Mouse (Mus musculus) liver, embryonic 13.5 days (tissue): Measurements from ENCODE around the gene Cope. TPM values are rescaled to one million over a fixed set of nuclear protein-coding genes. Genes with fewer than 3 reads are reported as not detected.

Experiments used
- polyA plus RNA-seq: library from polyadenylated mRNA; unstranded; fragments of >200 nt; fragmentation: Nextera tagmentation; extraction: Ambion mirVana; gene quantifications from 2 replicates; pipeline ENCODE4 v1.2.1, GENCODE M21; 2015

Gene Cope
- polyA plus RNA-seq, 1 experiment from 2014 or later = 197 TPM

Other genes with a start within 250 kb of the Cope start
- 0.98 and 1.1 TPM in 2 replicates for gene Tm6sf2, start 229.6 kb upstream of the Cope start, polyA plus RNA-seq
- 0.05 and 0.51 TPM in 2 replicates for gene Hapln4, start 219.1 kb upstream of the Cope start, polyA plus RNA-seq
- gene Ncan, start 181.6 kb upstream of the Cope start, polyA plus RNA-seq = 0.07 and 0.13 TPM in 2 replicates
- gene Nr2c2ap, start 171.2 kb upstream of the Cope start, polyA plus RNA-seq = 26.2 and 28.5 TPM in 2 replicates
- 6.6 and 7.1 TPM in 2 replicates for gene Rfxank, start 163.4 kb upstream of the Cope start, polyA plus RNA-seq
- gene Borcs8, start 163.0 kb upstream of the Cope start, polyA plus RNA-seq = 25.0 and 25.8 TPM in 2 replicates
- 0.08 and 0.17 TPM in 2 replicates for gene Mef2b, start 162.8 kb upstream of the Cope start, polyA plus RNA-seq
- gene Tmem161a, start 130.2 kb upstream of the Cope start, polyA plus RNA-seq = 27.8 and 31.4 TPM in 2 replicates
- gene Slc25a42, start 90.2 kb upstream of the Cope start, polyA plus RNA-seq = 3.5 and 5.0 TPM in 2 replicates
- gene Sugp2, start 68.3 kb upstream of the Cope start, polyA plus RNA-seq = 12.4 and 14.3 TPM in 2 replicates
- gene Armc6, start 68.1 kb upstream of the Cope start, polyA plus RNA-seq = 17.4 and 18.9 TPM in 2 replicates
- gene Homer3, start 19.7 kb upstream of the Cope start, polyA plus RNA-seq = 8.6 and 9.4 TPM in 2 replicates
- 32.4 and 34.1 TPM in 2 replicates for gene Ddx49, start within 50 bp of the Cope start, polyA plus RNA-seq
- gene Cers1, start 13.3 kb downstream of the Cope start, polyA plus RNA-seq = 0.15 and 0.30 TPM in 2 replicates
- gene Gdf1, start 27.3 kb downstream of the Cope start, polyA plus RNA-seq = 0.17 and 0.29 TPM in 2 replicates
- gene Upf1, start 50.8 kb downstream of the Cope start, polyA plus RNA-seq = 11.5 and 12.8 TPM in 2 replicates
- gene Comp, start 71.0 kb downstream of the Cope start, polyA plus RNA-seq = 0.48 and 0.58 TPM in 2 replicates
- 3.9 and 4.9 TPM in 2 replicates for gene Crtc1, start 137.1 kb downstream of the Cope start, polyA plus RNA-seq
- gene Klhl26, start 174.4 kb downstream of the Cope start, polyA plus RNA-seq = 6.7 and 7.0 TPM in 2 replicates
- gene Tmem59l, start 184.8 kb downstream of the Cope start, polyA plus RNA-seq = 0.14 and 0.33 TPM in 2 replicates
- 3.2 and 3.6 TPM in 2 replicates for gene Crlf1, start 190.6 kb downstream of the Cope start, polyA plus RNA-seq
- 81.2 and 82.3 TPM in 2 replicates for gene Rex1bd, start 204.2 kb downstream of the Cope start, polyA plus RNA-seq
- gene Uba52, start 208.3 kb downstream of the Cope start, polyA plus RNA-seq = 736 and 758 TPM in 2 replicates
- gene Fkbp8, start 225.2 kb downstream of the Cope start, polyA plus RNA-seq = 177 and 182 TPM in 2 replicates
- gene Kxd1, start 225.4 kb downstream of the Cope start, polyA plus RNA-seq = 36.2 TPM in 2 replicates
- 9.7 and 10.5 TPM in 2 replicates for gene Ell, start 236.9 kb downstream of the Cope start, polyA plus RNA-seq